Mouse (Mus musculus) bone marrow macrophage, adult 2 months (primary cell): Measurements from ENCODE around the gene Lrig2.

Experiments
- CTCF ChIP-seq: IDR thresholded peaks from 2 replicates; pipeline ENCODE4 v1.5.1; 2012; ENCODE audit warnings: low read depth, mild to moderate bottlenecking, low read length, moderate library complexity
- POLR2A ChIP-seq: IDR thresholded peaks from 2 replicates; pipeline ENCODE4 v1.6.1; 2012; ENCODE audit warnings: mild to moderate bottlenecking, low read depth, low read length, borderline replicate concordance

DNA sequence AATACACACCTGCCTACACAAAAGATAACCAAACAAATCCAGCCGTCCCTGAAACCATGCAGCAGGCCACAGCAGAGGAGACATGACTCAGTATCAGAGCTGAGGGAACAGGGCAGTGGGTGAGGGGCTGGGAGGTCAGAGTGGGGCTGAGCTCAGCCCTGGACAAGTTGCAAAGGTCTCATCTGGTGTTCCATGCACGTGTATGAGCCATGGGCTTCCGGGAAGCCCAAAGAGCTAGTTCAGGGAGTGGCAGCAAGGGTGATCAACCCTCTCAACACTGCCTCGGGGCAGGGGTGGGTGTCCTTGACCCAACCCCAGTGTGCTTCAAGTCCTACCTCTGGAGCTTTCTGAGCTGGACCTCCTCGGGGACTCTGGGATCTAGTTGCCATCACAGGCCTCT is 153.0 kb downstream of the Lrig2 start:
- TF ChIP-seq CTCF: no peak
- TF ChIP-seq POLR2A: no peak
